Mouse (Mus musculus): Measurements from ENCODE around the gene Tmem268.

DNA sequence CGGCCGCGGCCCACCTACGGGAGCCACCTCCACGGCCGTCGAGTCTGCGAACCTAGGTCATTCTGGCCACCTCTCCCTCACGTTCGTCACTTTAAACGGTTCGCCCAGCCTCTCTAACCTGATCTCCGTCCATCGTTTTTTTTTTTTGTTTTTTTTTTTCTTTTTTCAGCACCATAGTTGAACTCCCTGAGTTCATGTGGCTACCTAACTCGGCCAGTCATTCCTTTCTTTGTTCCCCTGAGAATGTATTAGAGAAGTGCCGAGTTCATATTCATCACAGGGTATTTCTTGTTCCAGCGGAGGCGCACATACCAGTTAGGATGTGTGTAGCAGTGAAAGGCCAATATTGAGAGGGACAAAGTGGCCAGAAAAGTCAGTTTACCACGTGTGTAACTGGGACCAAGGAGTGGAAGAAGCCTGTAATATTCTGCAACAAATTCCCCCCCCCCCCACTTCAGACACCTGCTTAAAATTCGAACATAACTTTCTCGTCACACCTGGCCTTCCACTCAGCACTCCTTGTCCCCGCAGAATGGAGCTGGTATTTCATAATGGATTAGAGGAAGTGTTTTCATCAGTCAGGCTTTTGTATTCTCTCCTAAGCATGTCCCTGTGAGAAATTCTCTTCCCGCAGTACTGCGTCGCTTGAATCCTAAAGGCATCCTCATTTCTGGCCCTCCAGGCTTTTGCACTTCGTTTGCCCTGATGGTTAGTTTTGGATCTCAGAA is 13.2 kb upstream of the Tmem268 start:
- TF ChIP-seq CTCF (IDR thresholded peaks at IDR 0.05; ENCODE audit: low read depth) (no peak), EP300 (IDR thresholded peaks at IDR 0.05; ENCODE audit: low read depth) (no peak)
